Mouse (Mus musculus) C2C12 (cell line): Measurements from ENCODE around the gene Ndufs1.

Experiments used
- CTCF ChIP-seq: IDR thresholded peaks from one replicate; pipeline ENCODE4 v1.5.1; 2011; ENCODE audit not compliant: control insufficient read depth, insufficient read depth, insufficient read length
- MAX ChIP-seq: IDR thresholded peaks from one replicate; pipeline ENCODE4 v1.6.1; 2011; ENCODE audit warnings: mild to moderate bottlenecking, control low read depth

DNA sequence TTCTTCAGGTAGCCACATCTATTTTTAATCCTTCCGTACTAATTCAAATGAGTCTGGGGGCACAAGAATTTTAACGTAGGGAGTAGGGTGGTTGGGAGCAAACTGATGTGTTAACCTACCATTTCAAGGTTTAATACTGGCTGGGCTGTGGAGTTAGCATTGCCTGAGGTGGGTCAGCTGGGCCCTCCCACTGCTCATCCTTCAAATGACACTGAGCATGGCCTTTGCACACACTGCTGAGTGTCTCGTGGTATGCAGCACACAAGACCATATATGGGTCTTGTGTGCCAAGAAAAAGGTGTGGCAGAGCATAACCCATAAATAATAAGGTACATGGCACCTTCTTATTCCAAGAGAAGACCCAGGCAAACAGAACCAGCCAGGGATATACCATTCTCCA lies 31.0 kb upstream of the Ndufs1 start:
- TF ChIP-seq MAX (no peak), CTCF (no peak)
